Mouse (Mus musculus) ES-Bruce4 (cell line): Measurements from ENCODE around the gene Gm17571. TPM values are rescaled to one million over a fixed set of nuclear protein-coding genes. Genes with fewer than 3 reads are reported as not detected.

ENCODE experiments used
- H3K27ac ChIP-seq: 2 replicates; pipeline ENCODE4 v1.5.1; 2012; ENCODE audit warnings: low read length, inconsistent platforms; ENCODE audit not compliant: insufficient read depth
- H3K27me3 ChIP-seq: 2 replicates; pipeline ENCODE4 v1.6.1; 2012; ENCODE audit warnings: mild to moderate bottlenecking, low read length, inconsistent platforms; ENCODE audit not compliant: control insufficient read depth, poor library complexity, insufficient read depth, severe bottlenecking
- H3K36me3 ChIP-seq: 2 replicates; pipeline ENCODE4 v1.6.1; 2012; ENCODE audit warnings: inconsistent platforms, mild to moderate bottlenecking, low read length, moderate library complexity; ENCODE audit not compliant: control insufficient read depth, poor library complexity, insufficient read depth, severe bottlenecking
- H3K4me1 ChIP-seq: one replicate; pipeline ENCODE4 v1.8.1; 2011; ENCODE audit warnings: low read length; ENCODE audit not compliant: control insufficient read depth, insufficient read depth
- H3K4me3 ChIP-seq: 2 replicates; pipeline ENCODE4 v1.5.1; 2011; ENCODE audit warnings: low read depth, mild to moderate bottlenecking, low read length
- H3K9ac ChIP-seq: 2 replicates; pipeline ENCODE4 v1.6.1; 2012; ENCODE audit warnings: low read depth, mild to moderate bottlenecking, inconsistent platforms; ENCODE audit not compliant: poor library complexity, severe bottlenecking
- H3K9me3 ChIP-seq: replicated peaks from 2 replicates; pipeline ENCODE4 v1.6.1; 2012; ENCODE audit warnings: mild to moderate bottlenecking, low read length, inconsistent platforms; ENCODE audit not compliant: control insufficient read depth, poor library complexity, insufficient read depth, severe bottlenecking
- CTCF ChIP-seq: IDR thresholded peaks from one replicate; pipeline ENCODE4 v1.8.1; 2011; ENCODE audit warnings: low read depth, low read length
- EP300 ChIP-seq: IDR thresholded peaks from 2 replicates; pipeline ENCODE4 v1.6.1; 2011; ENCODE audit warnings: low read depth, low read length; ENCODE audit not compliant: insufficient read depth
- POLR2A ChIP-seq: IDR thresholded peaks from one replicate; pipeline ENCODE4 v1.8.1; 2011; ENCODE audit warnings: low read length; ENCODE audit not compliant: insufficient read depth
- polyA plus RNA-seq: library from polyadenylated mRNA; stranded (reverse); fragments of >200 nt; gene quantifications from 2 replicates; pipeline ENCODE4 v1.2.4, GENCODE M21; 2011; ENCODE audit warnings: low read depth; ENCODE audit not compliant: missing spikeins, insufficient read depth, insufficient read length

Gm17571 gene
- not detected in 2 replicates for polyA plus RNA-seq

GRCm38 (mm10) chr9:13446703-13447285 is at the start of gene Gm17571:
Gm17571 (minus strand) TSS chr9:13446753.
- Histone ChIP-seq H3K36me3 (no peaks in the 10 kb centered on the region), H3K9me3 (no peaks in the 10 kb centered on the region), H3K27me3 (no peaks in the 10 kb centered on the region), H3K9ac (no peak within 1 kb of the TSS), H3K4me3 (no peak within 1 kb of the TSS), H3K4me1 (no peaks in the 10 kb centered on the region), H3K27ac (no peak within 1 kb of the TSS)
- TF ChIP-seq POLR2A = no peak
- no peak for TF ChIP-seq EP300
- TF ChIP-seq CTCF = no peak

- TF ChIP-seq CTCF (no peak), POLR2A (no peak), EP300 (no peak)
- Histone ChIP-seq H3K27ac (no peak overlapping the region), H3K4me1 (peaks cover 4% of the 10 kb centered on the region), H3K36me3 (no peaks in the 10 kb centered on the region), H3K27me3 (no peaks in the 10 kb centered on the region), H3K9ac (no peak overlapping the region), H3K9me3 (no peaks in the 10 kb centered on the region), H3K4me3 (no peak overlapping the region)
These were observed 49.0 kb upstream of the Gm17571 start for GRCm38 (mm10) chr9:13495530-13495929.

DNA sequence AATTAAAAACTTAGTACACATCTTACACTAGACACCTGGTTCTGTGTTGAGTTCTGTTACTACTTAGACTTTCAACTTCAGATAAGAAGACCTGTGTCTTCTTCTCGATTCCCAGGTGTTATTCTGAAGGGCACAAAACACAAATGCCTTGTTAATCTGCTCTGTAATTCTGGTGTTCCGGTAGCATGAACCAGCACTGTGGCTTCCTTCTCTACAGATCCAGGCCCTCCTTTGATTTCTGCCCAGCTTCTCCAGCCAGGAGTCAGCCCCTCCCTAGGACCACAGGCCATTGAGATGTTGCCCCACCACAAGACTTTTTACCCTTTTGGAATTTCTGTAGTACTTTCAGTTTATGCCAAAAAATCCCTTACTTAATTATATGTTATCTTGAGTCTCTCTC is 47.2 kb upstream of the Gm17571 start:
- H3K4me1 ChIP-seq = peaks cover 4% of the 10 kb centered on the region
- TF ChIP-seq CTCF = no peak
- no peak for TF ChIP-seq POLR2A
- TF ChIP-seq EP300 = no peak
- H3K4me3 ChIP-seq = no peak overlapping the region
- H3K36me3 ChIP-seq = no peaks in the 10 kb centered on the region
- H3K9me3 ChIP-seq = no peaks in the 10 kb centered on the region
- no peak overlapping the region for H3K27ac ChIP-seq
- H3K27me3 ChIP-seq = no peaks in the 10 kb centered on the region
- H3K9ac ChIP-seq = no peak overlapping the region

- Histone ChIP-seq H3K4me3 (no peak overlapping the region), H3K9ac (no peak overlapping the region), H3K27ac (no peak overlapping the region), H3K9me3 (no peaks in the 10 kb centered on the region), H3K36me3 (no peaks in the 10 kb centered on the region), H3K4me1 (peaks cover 4% of the 10 kb centered on the region), H3K27me3 (no peaks in the 10 kb centered on the region)
- no peak for TF ChIP-seq EP300
- TF ChIP-seq POLR2A = no peak
- TF ChIP-seq CTCF = no peak
These were observed 46.3 kb upstream of the Gm17571 start for GRCm38 (mm10) chr9:13492807-13493206.

GRCm38 (mm10) chr9:13491854-13492620 is 45.5 kb upstream of the Gm17571 start:
- Histone ChIP-seq H3K9ac (no peak overlapping the region), H3K27ac (no peak overlapping the region), H3K36me3 (no peaks in the 10 kb centered on the region), H3K27me3 (no peaks in the 10 kb centered on the region), H3K9me3 (no peaks in the 10 kb centered on the region), H3K4me3 (no peak overlapping the region), H3K4me1 (peaks cover 1% of the 10 kb centered on the region)
- TF ChIP-seq CTCF (no peak), POLR2A (no peak), EP300 (no peak)

GRCm38 (mm10) chr9:13491107-13491506 is 44.6 kb upstream of the Gm17571 start:
- Histone ChIP-seq H3K36me3 (no peaks in the 10 kb centered on the region), H3K9ac (no peak overlapping the region), H3K27ac (no peak overlapping the region), H3K4me1 (no peaks in the 10 kb centered on the region), H3K27me3 (no peaks in the 10 kb centered on the region), H3K9me3 (no peaks in the 10 kb centered on the region), H3K4me3 (no peak overlapping the region)
- TF ChIP-seq EP300 = no peak
- no peak for TF ChIP-seq POLR2A
- TF ChIP-seq CTCF = no peak
